16 mouse cellular contexts compared by ENCODE assay signal in the genomic region with DNA sequence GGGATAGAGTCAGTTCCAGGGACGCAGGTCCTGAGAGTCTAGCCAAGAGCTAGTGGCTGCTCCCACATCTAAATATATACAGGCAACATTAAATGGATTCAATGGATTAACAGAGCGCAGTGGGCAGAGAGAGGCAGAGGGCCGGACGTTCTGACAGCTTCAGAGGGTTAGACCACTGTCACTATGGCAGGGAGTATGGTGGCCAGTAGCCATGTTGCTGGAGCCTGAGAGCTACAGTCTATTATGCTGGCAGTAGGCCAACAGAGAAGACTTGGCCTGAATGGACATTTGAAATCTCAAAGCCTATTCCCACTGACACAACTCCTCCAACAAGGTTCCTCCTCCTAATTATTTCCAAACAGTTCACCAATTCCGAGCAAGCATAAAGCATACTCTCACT.
"Had no signal": no experiment of that assay in that cellular context is flagged by ENCODE, and none has a peak within 500 bp of the region (broad histone marks: within the 10 kb centered on the region; RNA-seq: fewer than 3 reads in every experiment).

No protein-coding gene starts in this region.

- H3K27ac ChIP-seq: liver, embryonic 15.5 days; macrophage; neural tube, embryonic 12.5 days; stomach, embryonic 15.5 days; stomach, postnatal 0 days had no signal

- ATAC-seq: liver, postnatal 0 days had no signal

- H3K9me3 ChIP-seq: liver, embryonic 15.5 days; megakaryocyte, embryonic 14.5 days; neural tube, embryonic 12.5 days; stomach, embryonic 15.5 days had no signal

- H3K9ac ChIP-seq: liver, embryonic 15.5 days; liver, postnatal 0 days; neural tube, embryonic 12.5 days; stomach, embryonic 15.5 days had no signal

- H3K36me3 ChIP-seq: liver, embryonic 15.5 days; neural tube, embryonic 12.5 days; stomach, embryonic 15.5 days had no signal

- H3K4me1 ChIP-seq: liver, embryonic 15.5 days; megakaryocyte, embryonic 14.5 days; neural tube, embryonic 12.5 days; stomach, embryonic 15.5 days had no signal

- H3K27me3 ChIP-seq: liver, embryonic 15.5 days; megakaryocyte, embryonic 14.5 days; neural tube, embryonic 12.5 days; stomach, embryonic 15.5 days had no signal

- DNase-seq: liver, postnatal 0 days; lung, adult 2 months; lung, postnatal 14 days; lung, postnatal 36 days; midbrain, embryonic 14.5 days; right cerebral cortex, postnatal 14 days; thymus, adult 2 months; thymus, postnatal 25 days; thymus, postnatal 4 days had no signal

- H3K4me3 ChIP-seq: liver, embryonic 15.5 days; megakaryocyte, embryonic 14.5 days; neural tube, embryonic 12.5 days; stomach, embryonic 15.5 days had no signal

- H3K4me2 ChIP-seq: liver, embryonic 15.5 days; midbrain, embryonic 11.5 days; neural tube, embryonic 12.5 days; stomach, embryonic 15.5 days had no signal
